Mouse (Mus musculus) bone marrow macrophage, adult 2 months (primary cell): Measurements from ENCODE around the gene Cyb5b. TPM values are rescaled to one million over a fixed set of nuclear protein-coding genes. Genes with fewer than 3 reads are reported as not detected.

Source experiments
- H3K27ac ChIP-seq: 2 replicates; pipeline ENCODE4 v1.5.1; 2012; ENCODE audit warnings: low read depth, low read length; ENCODE audit not compliant: insufficient read depth
- H3K4me1 ChIP-seq: 2 replicates; pipeline ENCODE4 v1.6.1; 2012; ENCODE audit warnings: low read length; ENCODE audit not compliant: control insufficient read depth, insufficient read depth
- H3K4me3 ChIP-seq: 2 replicates; pipeline ENCODE4 v1.5.1; 2012; ENCODE audit warnings: mild to moderate bottlenecking, low read length, moderate library complexity; ENCODE audit not compliant: insufficient read depth
- CTCF ChIP-seq: IDR thresholded peaks from 2 replicates; pipeline ENCODE4 v1.5.1; 2012; ENCODE audit warnings: low read depth, mild to moderate bottlenecking, low read length, moderate library complexity
- POLR2A ChIP-seq: IDR thresholded peaks from 2 replicates; pipeline ENCODE4 v1.6.1; 2012; ENCODE audit warnings: mild to moderate bottlenecking, low read depth, low read length, borderline replicate concordance
- polyA plus RNA-seq: library from polyadenylated mRNA; stranded (reverse); fragments of >200 nt; gene quantifications from 2 replicates; pipeline ENCODE4 v1.2.4, GENCODE M21; 2012; ENCODE audit not compliant: missing spikeins, insufficient read depth, insufficient read length

The Cyb5b gene
- polyA plus RNA-seq, 1 experiment: 47.8 TPM

DNA sequence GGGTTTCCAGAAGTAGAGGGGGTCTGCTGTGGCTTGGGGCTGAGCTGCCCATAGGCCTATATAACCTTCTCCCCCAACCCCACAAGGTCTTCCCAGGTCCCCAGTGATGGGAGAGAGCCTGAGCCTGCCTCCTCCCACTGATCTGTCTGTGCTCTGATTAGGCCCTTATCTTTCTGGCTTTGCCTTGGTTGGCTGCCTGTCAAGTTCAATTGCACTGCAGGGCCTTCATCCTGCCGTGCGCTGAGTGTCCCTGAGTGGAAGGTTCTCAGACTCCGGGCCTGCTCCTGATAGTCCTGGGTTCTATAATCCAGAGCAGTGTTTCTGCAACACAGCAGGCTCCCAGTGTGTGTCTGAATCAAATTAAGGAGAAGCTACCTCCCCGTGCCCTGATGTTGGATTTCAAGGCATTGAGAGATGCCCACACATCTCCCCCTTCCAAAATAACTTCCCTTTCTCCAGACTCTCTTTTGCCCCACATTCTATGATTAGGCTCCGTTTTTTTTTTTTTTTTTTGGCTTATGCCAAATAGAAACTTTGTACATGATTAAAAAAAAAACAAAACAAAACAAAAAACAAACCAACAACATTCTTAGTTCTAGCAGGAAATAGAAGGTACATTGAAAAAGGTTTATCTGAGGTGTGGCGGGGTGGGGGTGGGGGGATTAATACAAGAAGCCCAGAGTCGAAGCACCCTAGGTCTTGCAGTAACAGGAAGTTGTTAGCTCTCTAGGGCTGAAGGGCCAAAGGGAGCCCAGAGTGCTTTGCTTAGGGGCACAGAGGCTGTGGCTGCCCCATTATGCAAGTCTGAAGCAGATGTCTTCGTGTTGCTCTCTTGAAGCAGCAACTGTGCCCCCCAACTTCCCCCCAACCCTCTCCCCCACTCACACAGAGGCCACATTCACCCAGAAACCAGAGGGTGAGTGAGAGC is 71.7 kb downstream of the Cyb5b start:
- H3K4me1 ChIP-seq: peaks cover 10% of the 10 kb centered on the region
- H3K27ac ChIP-seq: peak overlapping the region; percentile 19; the same call in 1 of the 2 replicates
- no peak for TF ChIP-seq POLR2A
- no peak for TF ChIP-seq CTCF

DNA sequence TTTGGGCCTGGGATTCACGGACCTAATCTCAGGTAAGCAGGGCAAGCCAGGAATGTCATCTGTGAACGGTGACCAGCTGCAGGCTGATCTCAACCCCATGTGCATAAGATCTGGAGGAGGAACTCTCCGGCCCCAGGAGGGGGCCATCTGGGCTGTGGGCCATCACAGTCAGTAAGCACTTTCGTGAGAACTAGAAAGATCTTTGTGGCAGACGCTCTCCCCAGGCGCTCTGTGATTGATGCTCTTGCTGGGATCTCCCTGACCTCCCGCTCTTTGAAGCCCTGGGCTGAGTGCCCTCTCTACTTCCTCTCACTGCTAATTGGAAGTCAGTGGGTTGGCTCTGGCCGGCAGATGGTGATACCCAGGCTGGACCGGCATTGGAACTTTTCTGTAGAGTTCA is 75.7 kb downstream of the Cyb5b start:
- peaks cover 10% of the 10 kb centered on the region for H3K4me1 ChIP-seq
- TF ChIP-seq CTCF: no peak
- no peak for TF ChIP-seq POLR2A
- no peak overlapping the region for H3K27ac ChIP-seq
- H3K4me3 ChIP-seq: no peak overlapping the region

More for the DNA sequence above, 71.7 kb downstream of the Cyb5b start:
- H3K4me3 ChIP-seq: no peak overlapping the region

DNA sequence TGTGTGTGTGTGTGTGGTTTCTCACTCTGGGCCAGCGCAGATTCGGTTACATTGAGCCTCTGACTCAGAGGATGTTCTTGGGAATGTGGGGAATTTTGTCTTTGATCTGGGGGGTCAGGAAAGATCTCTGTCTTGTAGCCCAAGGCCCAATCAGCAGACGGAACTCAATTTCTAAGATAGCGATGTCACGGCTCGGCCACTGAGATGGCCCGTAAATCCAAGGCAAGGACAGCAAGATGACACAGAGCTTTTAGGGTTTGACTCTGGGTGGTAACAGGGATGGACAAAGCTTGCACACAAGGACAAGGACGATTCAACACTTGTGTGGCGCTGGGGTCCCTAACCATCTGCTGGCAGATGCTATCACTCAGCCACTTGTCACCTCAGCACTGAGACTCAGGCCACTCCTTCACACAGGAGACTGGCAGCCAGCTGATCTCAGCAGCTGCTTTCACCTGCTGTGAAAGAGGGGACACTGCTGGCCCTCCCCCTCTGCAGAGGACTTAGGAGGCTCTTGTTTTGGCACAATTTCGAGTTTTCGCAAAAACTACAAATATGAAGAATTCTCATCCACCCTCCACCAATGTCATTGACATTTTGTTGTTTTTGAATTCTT is 76.7 kb downstream of the Cyb5b start:
- Histone ChIP-seq H3K27ac (no peak overlapping the region), H3K4me3 (no peak overlapping the region), H3K4me1 (peaks cover 5% of the 10 kb centered on the region)
- no peak for TF ChIP-seq POLR2A
- TF ChIP-seq CTCF: no peak

DNA sequence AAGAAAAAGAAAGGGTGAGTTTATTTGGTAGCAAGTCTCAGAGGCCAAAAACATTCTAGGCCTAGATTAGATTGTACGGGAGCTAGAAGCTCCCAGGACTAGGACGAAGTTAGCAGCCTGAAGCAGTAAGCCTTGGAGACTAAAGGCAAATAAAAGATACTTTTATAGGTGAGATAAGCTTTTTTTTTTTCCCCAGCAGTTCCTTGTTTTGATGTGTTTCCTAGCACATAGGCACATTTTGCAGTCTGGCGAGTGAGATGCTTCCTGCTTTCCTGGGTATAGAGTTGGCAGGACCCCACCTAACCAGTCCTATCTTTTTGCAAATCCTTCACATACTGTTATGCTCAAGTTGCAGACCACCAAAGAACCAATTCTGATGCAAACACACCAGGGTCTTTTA is 82.8 kb downstream of the Cyb5b start:
- no peaks in the 10 kb centered on the region; the same call in 1 of the 2 replicates for H3K4me1 ChIP-seq
- no peak overlapping the region for H3K4me3 ChIP-seq
- no peak for TF ChIP-seq POLR2A
- H3K27ac ChIP-seq: no peak overlapping the region

DNA sequence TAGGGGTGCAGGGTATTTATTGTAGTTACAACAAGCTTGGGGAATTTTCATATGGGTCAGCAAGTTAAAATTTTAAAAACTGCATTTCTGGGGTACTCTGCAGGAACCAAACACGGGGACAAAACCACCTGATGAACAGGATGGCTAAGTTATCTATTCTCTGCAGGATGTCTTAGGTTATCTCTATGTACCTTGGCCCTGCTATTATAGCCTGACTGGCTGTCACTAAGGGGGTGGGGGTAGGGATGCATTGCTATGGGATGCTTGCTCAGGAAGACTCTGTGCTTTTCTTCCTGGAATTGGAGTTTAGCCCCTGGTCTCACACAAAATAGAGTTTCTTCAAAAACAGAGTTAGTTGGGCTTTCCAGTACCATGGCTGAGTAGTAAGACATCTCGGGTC is 83.3 kb downstream of the Cyb5b start:
- Histone ChIP-seq H3K27ac (no peak overlapping the region), H3K4me1 (no peaks in the 10 kb centered on the region; the same call in 1 of the 2 replicates), H3K4me3 (no peak overlapping the region)
- no peak for TF ChIP-seq POLR2A
- TF ChIP-seq CTCF: no peak

Other genes starting within 250 kb of the Cyb5b start
- 11.4 and 13.7 TPM in 2 replicates for gene Sntb2, start 214.9 kb upstream of the Cyb5b start, polyA plus RNA-seq
- 41.0 and 42.1 TPM in 2 replicates for gene Vps4a, start 119.4 kb upstream of the Cyb5b start, polyA plus RNA-seq
- 1.7 and 2.4 TPM in 2 replicates for gene Pdf, start 102.0 kb upstream of the Cyb5b start, polyA plus RNA-seq
- gene Cog8, start 94.0 kb upstream of the Cyb5b start, polyA plus RNA-seq: 24.0 and 27.8 TPM in 2 replicates
- gene Nip7, start 93.8 kb upstream of the Cyb5b start, polyA plus RNA-seq: 23.4 and 31.0 TPM in 2 replicates
- not detected in 2 replicates for gene Tmed6, start 85.0 kb upstream of the Cyb5b start, polyA plus RNA-seq
- gene Terf2, start 54.1 kb upstream of the Cyb5b start, polyA plus RNA-seq: 34.2 and 36.0 TPM in 2 replicates
- 45.9 and 54.7 TPM in 2 replicates for gene Nfat5, start 142.8 kb downstream of the Cyb5b start, polyA plus RNA-seq